Mouse (Mus musculus): ENCODE measurements around the gene Gm42372. TPM values are rescaled to one million over a fixed set of nuclear protein-coding genes. Genes with fewer than 3 reads are reported as not detected.
A peak's percentile ranks its signal among the peaks of the same experiment; 100 is the strongest.

The Gm42372 gene
- polyA plus RNA-seq, 2 experiments: 0.01 to 0.03 TPM

DNA sequence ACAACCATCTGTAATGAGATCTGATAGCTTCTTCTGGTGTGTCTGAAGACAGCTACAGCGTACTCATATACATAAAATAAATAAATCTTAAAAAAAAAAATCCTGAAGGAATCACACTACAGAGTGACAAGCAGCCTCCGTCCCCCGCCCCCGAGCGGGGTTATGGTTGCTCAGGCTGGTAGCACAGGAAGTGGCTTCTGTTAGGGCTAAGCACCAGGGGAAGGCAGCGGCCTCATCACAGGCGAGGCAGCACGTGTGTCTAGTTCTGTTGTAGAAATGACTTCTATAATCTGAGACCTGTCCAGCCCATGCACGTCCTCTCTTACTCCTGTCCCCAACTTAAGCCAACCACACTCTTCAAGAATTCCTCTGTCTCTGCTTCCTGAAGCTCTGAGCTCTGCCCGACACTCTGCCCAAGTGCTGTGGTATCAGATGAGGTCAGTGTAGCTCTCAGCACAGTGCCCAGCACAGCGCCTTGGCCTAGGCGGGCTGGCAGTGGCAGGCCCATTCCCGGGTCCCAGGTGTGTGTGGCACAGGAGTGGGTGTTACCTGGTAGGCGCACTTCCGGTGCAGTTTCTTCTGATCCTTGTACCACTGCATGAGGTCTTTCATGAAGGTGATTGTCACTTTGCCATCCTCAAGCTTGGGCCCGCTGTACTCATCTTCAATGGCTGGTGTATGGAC is 26.6 kb downstream of the Gm42372 start:
- ATAC-seq (ENCODE audit: insufficient read depth) (no peak), DNase-seq (ENCODE audit: low read depth in 3 of 3, low spot score in 3 of 3) (no peak)
- Histone ChIP-seq H3K4me3 (ENCODE audit: insufficient read depth in 1 of 2, low read depth in 2 of 2, low read length in 2 of 2) (no peak overlapping the region), H3K27me3 (ENCODE audit: control insufficient read depth, insufficient read depth, low read length) (no peaks in the 10 kb centered on the region), H3K36me3 (replicated peaks; ENCODE audit: control insufficient read depth, insufficient read depth, low read depth) (peaks cover 48% of the 10 kb centered on the region), H3K9ac (replicated peaks) (no peak overlapping the region), H3K27ac (no peak overlapping the region), H3K4me1 (replicated peaks; ENCODE audit: control insufficient read depth in 2 of 2, insufficient read depth in 2 of 2, low read length in 1 of 2) (no peaks in the 10 kb centered on the region), H3K9me3 (ENCODE audit: control insufficient read depth, low read length) (no peaks in the 10 kb centered on the region), H3K4me2 (ENCODE audit: low read depth) (no peak overlapping the region)
- 70% methylated on average over 16 of the region's 16 CpGs for WGBS (ENCODE audit: insufficient replicate concordance)
- no peak for TF ChIP-seq CTCF (IDR thresholded peaks at IDR 0.05; ENCODE audit: low read depth)
- no peak for TF ChIP-seq EP300 (IDR thresholded peaks at IDR 0.05; ENCODE audit: low read depth)

GRCm38 (mm10) chr7:17010010-17010347 is 27.1 kb downstream of the Gm42372 start:
- WGBS (ENCODE audit: insufficient replicate concordance): 78% methylated on average over 5 of the region's 5 CpGs
- TF ChIP-seq EP300 (IDR thresholded peaks at IDR 0.05; ENCODE audit: low read depth) (no peak), CTCF (IDR thresholded peaks at IDR 0.05; ENCODE audit: low read depth) (no peak)
- H3K27ac ChIP-seq: no peak overlapping the region
- H3K4me3 ChIP-seq (ENCODE audit: insufficient read depth in 1 of 2, low read depth in 2 of 2, low read length in 2 of 2): no peak overlapping the region
- no peaks in the 10 kb centered on the region for H3K4me1 ChIP-seq (replicated peaks; ENCODE audit: control insufficient read depth in 2 of 2, insufficient read depth in 2 of 2, low read length in 1 of 2)
- no peaks in the 10 kb centered on the region for H3K27me3 ChIP-seq (ENCODE audit: control insufficient read depth, insufficient read depth, low read length)
- DNase-seq (ENCODE audit: low read depth in 3 of 3, low spot score in 3 of 3) (no peak), ATAC-seq (ENCODE audit: insufficient read depth) (no peak)
- no peak overlapping the region for H3K9ac ChIP-seq (replicated peaks)
- H3K9me3 ChIP-seq (ENCODE audit: control insufficient read depth, low read length): no peaks in the 10 kb centered on the region
- H3K4me2 ChIP-seq (ENCODE audit: low read depth): no peak overlapping the region
- H3K36me3 ChIP-seq (replicated peaks; ENCODE audit: control insufficient read depth, insufficient read depth, low read depth): peaks cover 52% of the 10 kb centered on the region

DNA sequence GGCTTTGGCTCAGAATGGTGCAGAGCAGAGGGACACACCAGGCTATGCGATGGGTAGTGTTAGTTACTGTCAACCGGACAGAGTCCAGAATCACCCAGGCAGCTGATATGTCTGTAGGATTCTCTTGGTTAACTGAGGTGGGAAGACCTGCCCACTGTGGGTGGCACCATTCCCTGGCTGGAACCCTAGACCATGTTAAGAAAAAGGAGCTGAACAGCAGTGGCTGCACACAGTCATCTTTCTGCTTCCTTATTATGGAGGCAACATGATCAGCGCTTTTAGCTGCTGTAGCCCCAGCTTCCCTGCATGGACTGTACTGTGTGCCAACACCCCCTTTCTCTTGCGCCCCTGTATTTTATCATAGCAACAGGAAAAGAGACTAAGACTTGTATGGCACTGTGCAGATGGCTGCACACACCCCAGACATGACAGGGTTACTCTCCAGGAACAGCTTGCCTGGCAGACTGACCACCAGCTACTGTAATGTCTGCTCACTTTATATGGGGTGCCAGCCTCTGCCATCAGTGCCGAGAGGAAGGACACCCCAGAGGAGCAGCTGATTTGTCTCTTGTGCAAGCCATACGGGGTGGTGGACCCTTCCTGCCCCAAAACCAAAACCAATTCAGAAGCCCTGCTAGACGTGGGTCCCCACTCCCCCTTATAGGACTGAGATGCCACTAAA is 29.2 kb downstream of the Gm42372 start:
- no peaks in the 10 kb centered on the region for H3K9me3 ChIP-seq (ENCODE audit: control insufficient read depth, low read length)
- WGBS (ENCODE audit: insufficient replicate concordance): 79% methylated on average over 7 of the region's 7 CpGs
- H3K9ac ChIP-seq (replicated peaks): no peak overlapping the region
- H3K4me2 ChIP-seq (ENCODE audit: low read depth): no peak overlapping the region
- no peaks in the 10 kb centered on the region for H3K27me3 ChIP-seq (ENCODE audit: control insufficient read depth, insufficient read depth, low read length)
- ATAC-seq (ENCODE audit: insufficient read depth): no peak
- DNase-seq (ENCODE audit: low read depth in 3 of 3, low spot score in 3 of 3): no peak
- peaks cover 54% of the 10 kb centered on the region for H3K36me3 ChIP-seq (replicated peaks; ENCODE audit: control insufficient read depth, insufficient read depth, low read depth)
- TF ChIP-seq EP300 (IDR thresholded peaks at IDR 0.05; ENCODE audit: low read depth) (no peak), CTCF (IDR thresholded peaks at IDR 0.05; ENCODE audit: low read depth) (no peak)
- H3K27ac ChIP-seq: no peak overlapping the region
- H3K4me1 ChIP-seq (replicated peaks; ENCODE audit: control insufficient read depth in 2 of 2, insufficient read depth in 2 of 2, low read length in 1 of 2): no peaks in the 10 kb centered on the region
- no peak overlapping the region for H3K4me3 ChIP-seq (ENCODE audit: insufficient read depth in 1 of 2, low read depth in 2 of 2, low read length in 2 of 2)

- TF ChIP-seq CTCF (IDR thresholded peaks at IDR 0.05; ENCODE audit: low read depth): peak; percentile 25; the same call in 1 of the 2 replicates
- no peak for TF ChIP-seq EP300 (IDR thresholded peaks at IDR 0.05; ENCODE audit: low read depth)
- Histone ChIP-seq H3K4me2 (ENCODE audit: low read depth) (no peak overlapping the region), H3K4me3 (ENCODE audit: insufficient read depth in 1 of 2, low read depth in 2 of 2, low read length in 2 of 2) (no peak overlapping the region), H3K9ac (replicated peaks) (no peak overlapping the region), H3K36me3 (replicated peaks; ENCODE audit: control insufficient read depth, insufficient read depth, low read depth) (peaks cover 45% of the 10 kb centered on the region), H3K9me3 (ENCODE audit: control insufficient read depth, low read length) (no peaks in the 10 kb centered on the region), H3K4me1 (replicated peaks; ENCODE audit: control insufficient read depth in 2 of 2, insufficient read depth in 2 of 2, low read length in 1 of 2) (0 out of 4 replicates have a peak, but pooled peaks cover 0 to 2% of the 10 kb centered on the region in 2 experiments), H3K27ac (no peak overlapping the region), H3K27me3 (ENCODE audit: control insufficient read depth, insufficient read depth, low read length) (no peaks in the 10 kb centered on the region)
- ATAC-seq (ENCODE audit: insufficient read depth): no peak
- 81% methylated on average over 6 of the region's 6 CpGs for WGBS (ENCODE audit: insufficient replicate concordance)
- DNase-seq (ENCODE audit: low read depth in 3 of 3, low spot score in 3 of 3): no peak
Measured at GRCm38 (mm10) chr7:17015381-17015780, 32.5 kb downstream of the Gm42372 start.

DNA sequence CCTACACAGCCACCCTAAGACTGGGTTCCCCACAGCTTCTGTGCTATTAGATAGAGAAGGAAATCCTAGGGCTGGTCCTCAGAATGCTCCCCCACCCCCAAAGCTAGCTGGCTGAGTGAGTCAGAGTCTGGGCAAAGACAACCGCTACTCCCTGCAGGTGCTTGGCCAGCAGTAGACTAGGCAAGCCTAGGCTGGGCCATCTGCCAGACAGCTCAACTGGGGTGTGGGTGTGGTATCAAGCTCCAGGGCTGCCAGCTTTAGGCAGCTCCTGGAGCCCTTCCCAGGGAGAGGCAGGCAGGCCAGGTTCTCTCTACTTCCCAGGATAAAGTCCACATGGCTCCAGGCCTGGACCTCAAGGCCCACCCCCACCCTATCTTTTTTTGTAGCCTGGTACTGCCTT is 34.1 kb downstream of the Gm42372 start:
- H3K4me3 ChIP-seq (ENCODE audit: insufficient read depth in 1 of 2, low read depth in 2 of 2, low read length in 2 of 2): no peak overlapping the region
- no peak for TF ChIP-seq EP300 (IDR thresholded peaks at IDR 0.05; ENCODE audit: low read depth)
- no peak for TF ChIP-seq CTCF (IDR thresholded peaks at IDR 0.05; ENCODE audit: low read depth)
- H3K9ac ChIP-seq (replicated peaks): no peak overlapping the region
- H3K4me2 ChIP-seq (ENCODE audit: low read depth): no peak overlapping the region
- no peaks in the 10 kb centered on the region for H3K9me3 ChIP-seq (ENCODE audit: control insufficient read depth, low read length)
- no peaks in the 10 kb centered on the region for H3K27me3 ChIP-seq (ENCODE audit: control insufficient read depth, insufficient read depth, low read length)
- ATAC-seq (ENCODE audit: insufficient read depth) (peak; percentile 56; the same call in 1 of the 2 replicates), DNase-seq (ENCODE audit: low read depth in 3 of 3, low spot score in 3 of 3) (no peak)
- 79% methylated on average over 1 of the region's 1 CpGs for WGBS (ENCODE audit: insufficient replicate concordance)
- H3K4me1 ChIP-seq (replicated peaks; ENCODE audit: control insufficient read depth in 2 of 2, insufficient read depth in 2 of 2, low read length in 1 of 2): 0 out of 4 replicates have a peak, but pooled peaks cover 0 to 4% of the 10 kb centered on the region in 2 experiments
- H3K36me3 ChIP-seq (replicated peaks; ENCODE audit: control insufficient read depth, insufficient read depth, low read depth): peaks cover 55% of the 10 kb centered on the region
- no peak overlapping the region for H3K27ac ChIP-seq

Measured in liver, embryonic 14.5 days (tissue).